Mouse (Mus musculus) lung, adult 2 months (tissue): ENCODE data around the gene Rnf169. TPM values are rescaled to one million over a fixed set of nuclear protein-coding genes. Genes with fewer than 3 reads are reported as not detected.

ENCODE experiments used
- DNase-seq: peaks from one replicate; pipeline ENCODE4 v3.0.0; 2022
- H3K4me1 ChIP-seq: fragments of 200-500 bp; 2 replicates; pipeline ENCODE4 v1.6.1; 2011; ENCODE audit warnings: low read length; ENCODE audit not compliant: control insufficient read depth, insufficient read depth
- H3K4me3 ChIP-seq: fragments of 200-500 bp; replicated peaks from 2 replicates; pipeline ENCODE3; 2011; ENCODE audit warnings: low read depth, mild to moderate bottlenecking, control low read depth, low read length; ENCODE audit errors: extremely low read depth
- CTCF ChIP-seq: fragments of 200-500 bp; IDR thresholded peaks from 2 replicates; pipeline ENCODE4 v1.5.1; 2011; ENCODE audit warnings: mild to moderate bottlenecking, low read length, control low read depth; ENCODE audit not compliant: insufficient read depth
- POLR2A ChIP-seq: fragments of 200-500 bp; IDR thresholded peaks from 2 replicates; pipeline ENCODE4 v1.6.1; 2011; ENCODE audit warnings: low read depth, mild to moderate bottlenecking, control low read depth, low read length, borderline replicate concordance; ENCODE audit errors: extremely low read depth
- WGBS: fragments of 180-500 bp; shearing (Covaris S2); methylation state at CpG from one replicate; pipeline ENCODE4 v1.1.7; 2018; 5-methylcytosine and 5-hydroxymethylcytosine counted together
- polyA plus RNA-seq: library from polyadenylated mRNA; depleted of rRNA; stranded (reverse); fragments of >200 nt; gene quantifications from 2 replicates; pipeline ENCODE4 v1.2.3, GENCODE M21; 2012

Rnf169 gene
- polyA plus RNA-seq, 1 experiment = 6.0 TPM

DNA sequence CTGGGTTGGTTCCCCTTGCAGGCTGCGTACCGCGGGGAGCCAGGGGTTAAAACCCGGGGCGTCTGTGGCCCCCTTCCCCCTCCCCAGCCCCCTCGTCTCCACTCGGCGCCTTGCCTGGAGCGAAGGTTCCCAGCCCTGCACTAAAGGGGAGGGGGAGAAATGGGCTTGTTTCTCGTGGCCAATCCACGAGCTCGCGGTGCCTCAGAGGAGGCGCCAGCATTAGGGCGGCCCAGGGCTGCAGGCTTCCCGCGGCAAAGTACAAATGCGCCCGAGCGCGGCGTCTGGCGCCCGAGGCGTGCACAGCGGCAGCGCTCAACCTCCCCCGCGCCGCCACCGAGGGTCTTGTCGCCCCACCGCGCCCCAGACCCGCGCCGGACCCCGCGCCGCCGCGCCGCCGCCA is 25.5 kb upstream of the Rnf169 start, which contains the start of gene Chrdl2:
TSS of gene Chrdl2 (plus strand) at position 383 of the 400 bp plus-strand sequence.
- Histone ChIP-seq H3K4me1 (no peaks in the 10 kb centered on the region), H3K4me3 (no peak within 1 kb of the TSS)
- 2% methylated on average over 43 of the region's 44 CpGs for WGBS
- TF ChIP-seq CTCF (no peak), POLR2A (no peak)
- no peak for DNase-seq

- TF ChIP-seq CTCF (peak; percentile 73), POLR2A (no peak)
- DNase-seq = no peak
- WGBS = 52% methylated on average over 9 of the region's 9 CpGs
- Histone ChIP-seq H3K4me1 (no peaks in the 10 kb centered on the region), H3K4me3 (no peak overlapping the region)
Observed at GRCm38 (mm10) chr7:100003781-100004180, 23.5 kb upstream of the Rnf169 start.

- no peak for DNase-seq
- 77% methylated on average over 3 of the region's 3 CpGs for WGBS
- Histone ChIP-seq H3K4me1 (no peaks in the 10 kb centered on the region), H3K4me3 (no peak overlapping the region)
- TF ChIP-seq POLR2A = no peak
Observed at GRCm38 (mm10) chr7:99998668-99999067, 18.4 kb upstream of the Rnf169 start.

GRCm38 (mm10) chr7:99995186-99995585 is 14.9 kb upstream of the Rnf169 start:
- 44% methylated on average over 7 of the region's 7 CpGs for WGBS
- DNase-seq = no peak
- H3K4me1 ChIP-seq = no peaks in the 10 kb centered on the region
- TF ChIP-seq POLR2A (no peak), CTCF (no peak)
- no peak overlapping the region for H3K4me3 ChIP-seq

DNA sequence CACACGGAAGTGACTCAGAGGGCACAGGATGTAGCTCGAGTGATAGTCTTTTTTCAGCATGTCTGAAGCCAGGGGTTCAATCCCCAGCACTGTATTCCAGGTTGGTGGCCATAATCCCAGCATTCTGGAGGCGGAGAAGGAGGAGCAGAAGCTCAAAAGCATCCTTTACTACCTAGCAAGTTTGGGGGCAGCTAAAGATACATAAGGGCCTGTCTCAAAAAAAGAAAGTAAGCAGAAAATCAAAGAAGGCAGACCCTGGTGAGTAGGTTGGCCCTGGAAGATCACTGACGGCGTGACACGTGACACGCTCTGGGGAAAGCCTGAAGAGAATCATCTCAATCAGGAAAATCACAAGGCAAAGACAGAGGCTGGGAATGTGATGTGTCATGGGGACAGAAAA is 12.9 kb upstream of the Rnf169 start:
- no peak for DNase-seq
- Histone ChIP-seq H3K4me1 (no peaks in the 10 kb centered on the region), H3K4me3 (no peak overlapping the region)
- WGBS = 79% methylated on average over 7 of the region's 7 CpGs
- TF ChIP-seq CTCF (no peak), POLR2A (no peak)

DNA sequence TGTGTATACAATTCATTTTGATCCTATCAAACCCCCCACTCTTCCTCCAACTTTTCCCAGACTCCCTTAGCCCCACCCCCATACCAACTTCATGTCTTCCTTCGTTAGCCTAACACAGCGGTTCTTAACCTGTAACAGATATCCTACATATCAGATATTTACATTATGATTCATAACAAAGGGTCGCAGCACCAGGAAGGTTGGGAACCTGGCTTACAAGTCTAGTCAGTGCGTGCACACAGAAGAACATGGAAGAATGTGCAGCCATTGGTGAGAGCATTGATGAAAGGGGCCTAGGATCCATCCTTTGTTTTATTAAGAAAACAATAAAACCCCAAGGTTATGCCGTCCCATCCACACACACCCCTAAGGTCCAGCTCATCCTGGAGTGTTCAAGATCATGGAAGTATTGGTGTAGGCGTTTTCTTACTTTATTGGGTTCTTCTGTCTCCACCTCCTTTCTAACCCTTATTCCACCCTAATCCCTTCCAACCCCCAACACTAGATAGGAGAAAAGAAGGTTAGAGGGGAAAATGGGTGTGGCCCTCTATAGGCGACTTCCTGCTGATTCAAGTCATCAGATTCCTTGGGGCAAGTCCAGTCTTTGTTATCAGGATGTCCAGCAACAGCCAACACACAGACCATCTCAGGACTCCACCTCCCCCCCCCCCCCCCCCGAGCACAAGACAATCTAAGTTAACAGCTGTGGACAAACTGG is 10.9 kb upstream of the Rnf169 start:
- Histone ChIP-seq H3K4me3 (no peak overlapping the region), H3K4me1 (no peaks in the 10 kb centered on the region)
- DNase-seq = no peak
- whole genome bisulfite sequencing = 71% methylated on average over 8 of the region's 8 CpGs
- TF ChIP-seq POLR2A = no peak
- no peak for TF ChIP-seq CTCF

- Histone ChIP-seq H3K4me1 (no peaks in the 10 kb centered on the region), H3K4me3 (no peak overlapping the region)
- DNase-seq = no peak
- WGBS = 69% methylated on average over 15 of the region's 15 CpGs
- TF ChIP-seq POLR2A = no peak
- TF ChIP-seq CTCF = no peak
Observed at GRCm38 (mm10) chr7:99989844-99990760, 9.9 kb upstream of the Rnf169 start.

DNA sequence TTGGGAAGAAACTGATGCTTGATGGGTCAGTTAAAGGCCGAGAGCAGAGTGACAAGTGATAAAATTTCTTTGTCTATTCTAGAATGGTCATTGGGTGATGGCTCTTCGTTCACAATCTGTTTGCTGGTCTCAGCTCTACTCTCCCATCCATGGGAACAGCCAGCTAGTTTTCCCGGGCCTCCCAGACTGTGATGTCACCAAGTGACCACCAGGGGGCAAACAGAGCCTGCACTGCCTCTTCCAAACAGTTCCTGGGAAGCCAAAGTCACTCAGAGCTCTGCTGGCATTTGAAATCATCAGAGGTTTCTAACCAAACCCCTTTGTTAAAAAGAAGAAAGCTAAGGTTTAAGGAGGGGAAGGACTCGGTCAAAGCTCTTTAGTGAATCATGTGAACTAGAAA is 8.5 kb upstream of the Rnf169 start:
- TF ChIP-seq CTCF (peak; percentile 83), POLR2A (no peak)
- WGBS = 3% methylated on average over 4 of the region's 4 CpGs
- Histone ChIP-seq H3K4me1 (no peaks in the 10 kb centered on the region), H3K4me3 (no peak overlapping the region)
- peak; percentile 54 for DNase-seq

GRCm38 (mm10) chr7:99982256-99983242 is 2.3 kb upstream of the Rnf169 start:
- Histone ChIP-seq H3K4me1 (peaks cover 11% of the 10 kb centered on the region), H3K4me3 (no peak overlapping the region)
- TF ChIP-seq CTCF (no peak), POLR2A (no peak)
- DNase-seq = no peak
- 81% methylated on average over 13 of the region's 13 CpGs for WGBS
